Mouse (Mus musculus): Measurements from ENCODE around the gene Synj2.

DNA sequence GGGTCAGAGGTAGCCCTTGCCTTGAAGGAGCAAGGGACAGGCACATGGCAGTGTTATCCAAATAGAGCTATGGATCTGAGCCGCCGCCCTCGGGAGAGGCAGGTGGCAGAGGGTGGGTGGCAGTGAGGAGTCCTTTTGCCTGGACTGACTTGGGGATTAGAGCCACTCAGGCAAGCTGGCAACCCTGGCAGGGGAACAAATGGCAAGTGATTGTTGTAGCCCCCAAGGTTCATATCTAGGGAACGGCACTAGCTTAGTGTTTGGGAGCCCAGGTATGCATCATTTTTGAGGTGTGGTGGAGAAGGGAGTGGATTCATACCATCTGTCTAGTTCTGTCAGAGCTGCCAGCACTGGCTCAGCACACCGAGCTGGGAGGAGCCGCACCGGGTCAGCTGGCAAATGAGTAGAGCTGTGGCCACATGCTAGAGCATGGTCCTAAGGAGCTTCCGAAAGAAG lies 59.8 kb downstream of the Synj2 start:
- TF ChIP-seq CTCF (IDR thresholded peaks at IDR 0.05; ENCODE audit: control insufficient read depth, insufficient read depth, low read length): no peak
- no peak for TF ChIP-seq POLR2A (IDR thresholded peaks at IDR 0.05; ENCODE audit: borderline replicate concordance, control insufficient read depth, low read depth, low read length)

Measured in bone marrow, adult 2 months (tissue).